Mouse (Mus musculus) common myeloid progenitor, adult 5-6 weeks (primary cell): ENCODE results near the gene Gm13090. TPM values are rescaled to one million over a fixed set of nuclear protein-coding genes. Genes with fewer than 3 reads are reported as not detected.
A peak's percentile ranks its signal among the peaks of the same experiment; 100 is the strongest.

ENCODE experiments used
- ATAC-seq: replicated peaks from 2 replicates; pipeline ENCODE4 v1.8.0; 2016; ENCODE audit warnings: low read depth, mild to moderate bottlenecking, moderate TSS enrichment, inconsistent platforms; ENCODE audit not compliant: poor library complexity, severe bottlenecking
- total RNA-seq: library from RNA; stranded (forward); fragments of 200-1000, 187-1606 nt; gene quantifications from 2 replicates; pipeline ENCODE4 v1.2.3, GENCODE M21; 2017

Gm13090 gene
- total RNA-seq, 1 experiment from 2014 or later, result not detected

DNA sequence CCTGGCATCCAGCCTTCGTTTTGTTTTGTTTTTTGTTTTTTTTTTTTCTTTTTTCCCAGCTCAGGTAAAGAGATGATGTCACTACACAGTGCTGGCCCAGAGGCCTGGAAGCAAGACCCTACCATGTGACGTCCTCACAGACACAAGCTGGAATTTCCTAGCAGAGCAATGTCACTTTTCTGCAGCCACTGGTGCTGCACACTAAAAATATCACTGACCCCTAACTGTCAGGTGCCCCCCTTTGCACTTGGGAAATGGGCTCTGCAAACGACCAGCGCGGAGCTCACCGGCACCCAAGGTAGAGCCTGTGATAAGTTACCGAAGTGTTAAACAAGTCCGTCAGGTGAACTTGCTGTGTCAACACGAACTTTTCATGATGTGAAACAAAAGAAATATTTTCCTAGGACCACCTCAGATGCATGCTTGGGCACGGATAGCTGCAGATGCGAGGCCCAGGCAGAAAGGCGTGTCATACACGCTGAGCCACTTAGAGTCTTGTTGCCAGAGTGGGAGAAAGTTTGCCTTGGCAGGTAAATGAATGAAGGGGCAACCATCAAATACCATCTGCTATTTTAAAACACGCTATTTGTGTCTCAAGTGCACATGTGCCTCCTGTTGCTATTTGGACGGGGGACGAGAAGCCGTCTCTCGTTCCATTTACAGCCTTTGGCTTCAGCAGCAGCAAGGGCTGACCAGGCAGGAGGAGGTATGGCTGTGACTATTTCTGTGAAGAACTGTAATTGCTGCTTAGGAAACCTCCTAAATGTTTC lies 7.1 kb downstream of the Gm13090 start:
- no peak for ATAC-seq

DNA sequence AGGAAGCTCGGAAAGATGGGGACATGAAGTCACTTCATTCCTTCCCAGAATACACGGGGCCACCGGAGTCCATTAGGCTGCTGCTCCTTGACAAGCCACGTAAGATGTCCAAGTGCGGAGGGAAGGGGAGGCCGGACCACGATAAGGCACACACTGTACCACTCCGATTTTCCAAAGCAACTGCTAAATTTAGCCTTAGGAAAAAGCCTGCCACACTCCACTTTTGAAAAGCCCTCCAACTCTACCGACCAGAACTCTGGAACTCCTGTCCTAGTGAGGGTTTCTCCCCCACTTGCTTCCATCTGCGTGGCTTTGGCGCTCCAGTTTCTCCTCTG lies 7.7 kb downstream of the Gm13090 start:
- no peak for ATAC-seq

DNA sequence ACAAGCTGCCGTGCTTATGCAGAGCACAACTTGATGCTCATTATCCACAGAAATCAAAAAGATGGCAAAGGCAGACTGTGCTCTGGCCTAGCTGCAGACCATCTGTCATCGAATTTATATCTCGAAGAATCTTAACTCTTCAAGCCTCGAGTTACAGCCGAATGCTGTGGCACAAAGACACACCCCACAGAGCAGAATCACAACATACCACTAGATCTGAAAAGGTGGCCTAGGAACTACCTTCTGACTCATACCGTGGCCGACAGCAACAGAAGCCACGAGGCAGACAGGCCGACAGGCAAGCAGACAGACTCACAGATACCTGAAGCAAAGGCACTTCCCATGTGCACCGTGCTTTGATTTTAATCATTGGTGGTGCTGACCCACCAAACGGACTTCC lies 14.3 kb downstream of the Gm13090 start:
- ATAC-seq, result no peak

DNA sequence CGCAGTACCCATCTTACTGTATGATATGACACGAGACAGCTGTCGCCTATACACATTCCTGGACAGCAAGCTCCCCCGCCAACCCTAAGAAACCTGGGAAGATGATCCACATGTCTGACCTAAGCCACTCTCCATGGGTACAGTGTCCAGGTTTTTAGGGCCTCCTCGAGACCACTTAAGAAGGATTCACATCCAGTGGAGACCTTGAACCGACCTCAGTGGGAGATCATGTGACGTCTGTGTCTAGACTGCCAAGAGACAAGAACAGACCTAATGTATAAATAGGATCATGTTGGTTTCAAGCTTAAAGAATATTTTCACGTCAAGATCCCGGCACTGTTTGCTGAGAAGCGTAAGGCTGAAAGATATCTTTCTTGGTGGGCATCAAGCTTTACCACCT lies 14.8 kb downstream of the Gm13090 start:
- ATAC-seq, result no peak

DNA sequence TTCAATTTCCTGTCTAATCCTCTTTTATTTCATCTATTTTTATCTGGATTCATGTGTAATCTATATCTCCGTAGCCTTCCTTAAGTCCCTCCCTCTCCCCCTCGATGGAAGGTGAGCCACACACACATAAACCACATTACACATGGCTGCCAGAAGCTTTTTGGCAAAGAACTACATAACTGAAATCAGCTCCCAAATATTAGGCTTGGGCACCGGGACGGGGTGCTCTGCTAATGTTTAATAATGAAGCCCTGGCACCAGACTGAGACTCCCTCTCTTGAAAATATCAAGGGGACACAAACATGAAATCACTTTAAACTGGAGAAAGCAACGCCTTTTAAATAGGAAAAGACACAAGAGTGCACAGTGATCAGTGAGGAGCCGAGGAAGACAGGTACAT lies 16.5 kb downstream of the Gm13090 start:
- no peak for ATAC-seq

DNA sequence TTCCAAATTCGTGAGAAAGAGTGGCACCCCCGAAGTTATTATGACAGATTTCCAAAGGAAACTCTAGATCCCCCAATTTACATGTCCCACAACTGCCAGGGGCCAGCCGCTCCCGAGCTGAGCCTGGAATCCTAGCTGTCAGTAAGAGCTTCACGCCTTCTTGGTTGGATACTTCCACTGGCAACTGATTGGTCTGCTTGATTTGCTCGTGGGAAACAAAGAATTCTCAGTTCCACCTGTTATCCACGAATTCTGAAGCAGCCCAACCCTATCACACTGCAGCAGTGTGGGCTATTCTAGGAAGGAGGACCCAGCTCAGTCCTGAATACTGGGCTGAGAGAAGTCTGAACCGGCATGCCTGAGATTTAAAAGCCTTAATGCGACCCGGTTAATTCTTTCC lies 17.1 kb downstream of the Gm13090 start:
- ATAC-seq, result no peak

GRCm38 (mm10) chr4:151107131-151108001 lies 18.0 kb downstream of the Gm13090 start:
- ATAC-seq, result no peak

DNA sequence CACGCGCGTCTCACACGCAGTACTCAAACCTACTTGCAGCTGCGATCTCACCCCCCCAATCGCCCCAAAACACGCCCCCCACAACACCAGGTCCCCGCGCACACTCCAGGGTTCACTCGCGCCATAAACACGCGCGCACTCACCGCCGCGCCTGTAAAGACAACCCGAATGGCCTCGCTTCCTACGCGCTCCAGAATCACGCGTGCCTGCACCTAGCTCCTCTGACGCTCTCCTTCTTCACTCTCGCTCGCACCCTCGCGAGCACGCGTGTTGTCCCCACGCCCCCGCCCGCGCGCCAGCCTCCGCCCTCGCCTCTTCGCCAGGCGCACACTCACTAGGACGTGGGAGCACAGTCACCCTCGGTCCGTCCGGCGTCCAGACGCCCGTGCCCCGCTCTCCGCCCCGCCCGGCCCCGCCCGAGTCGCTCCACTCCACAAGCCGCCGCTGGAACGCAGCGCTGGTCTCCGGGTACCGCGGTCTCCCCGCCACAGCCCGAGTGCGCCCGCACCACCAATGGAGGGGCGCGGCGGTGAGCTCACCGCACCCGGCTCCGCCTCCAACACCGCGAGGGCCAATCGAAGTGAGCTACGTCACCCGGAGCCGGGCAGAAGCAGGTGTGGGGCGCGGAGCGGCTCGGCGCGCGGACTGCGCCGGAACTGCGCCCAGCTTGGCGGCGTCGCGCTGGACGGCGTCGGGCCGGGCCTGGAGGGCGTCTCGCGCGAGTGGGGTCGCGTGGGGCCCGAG lies 18.8 kb downstream of the Gm13090 start:
- peak; percentile 98 for ATAC-seq

DNA sequence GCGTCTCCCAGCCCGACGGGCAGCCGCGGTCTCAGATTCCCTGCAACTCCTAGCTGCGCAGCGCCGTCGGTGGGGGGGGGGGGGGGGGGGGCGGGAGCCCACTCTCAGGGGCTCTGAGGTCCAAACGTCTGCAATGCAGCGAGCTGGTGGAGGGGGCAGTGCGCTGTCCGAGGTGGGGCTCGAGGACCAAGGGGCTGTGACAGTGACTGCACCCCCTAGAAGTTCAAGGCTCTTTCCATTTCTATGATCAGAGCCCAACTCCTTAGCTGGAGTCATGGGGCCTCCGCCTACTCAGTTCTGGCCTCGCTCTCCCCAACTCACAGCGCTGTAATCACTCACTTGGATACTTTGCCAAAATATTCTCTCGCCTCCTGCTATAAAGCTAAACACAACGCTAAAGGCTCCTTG lies 19.5 kb downstream of the Gm13090 start:
- no peak for ATAC-seq

DNA sequence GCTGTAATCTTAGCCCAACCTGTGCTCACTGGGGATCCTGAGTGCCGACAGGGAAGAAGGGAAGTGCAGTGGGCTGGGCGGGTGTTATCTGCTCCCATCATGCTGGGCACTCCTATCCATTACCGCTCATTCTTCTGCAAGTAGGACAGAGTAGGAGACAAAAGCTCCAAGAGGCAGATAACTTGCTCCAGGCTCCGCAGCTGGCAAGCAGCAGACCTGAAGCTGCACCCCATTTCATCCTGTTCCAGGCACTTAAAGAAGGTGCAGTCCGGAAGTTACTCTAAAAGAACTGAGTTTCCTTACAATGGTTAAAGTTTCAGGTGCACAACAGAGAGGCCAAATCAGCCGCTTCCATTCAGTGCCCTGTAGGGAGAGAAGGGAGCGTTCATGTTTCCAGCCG lies 21.9 kb downstream of the Gm13090 start:
- no peak for ATAC-seq

GRCm38 (mm10) chr4:151114574-151114973 lies 25.2 kb downstream of the Gm13090 start:
- no peak for ATAC-seq

GRCm38 (mm10) chr4:151118883-151119282 lies 29.5 kb downstream of the Gm13090 start:
- no peak for ATAC-seq

DNA sequence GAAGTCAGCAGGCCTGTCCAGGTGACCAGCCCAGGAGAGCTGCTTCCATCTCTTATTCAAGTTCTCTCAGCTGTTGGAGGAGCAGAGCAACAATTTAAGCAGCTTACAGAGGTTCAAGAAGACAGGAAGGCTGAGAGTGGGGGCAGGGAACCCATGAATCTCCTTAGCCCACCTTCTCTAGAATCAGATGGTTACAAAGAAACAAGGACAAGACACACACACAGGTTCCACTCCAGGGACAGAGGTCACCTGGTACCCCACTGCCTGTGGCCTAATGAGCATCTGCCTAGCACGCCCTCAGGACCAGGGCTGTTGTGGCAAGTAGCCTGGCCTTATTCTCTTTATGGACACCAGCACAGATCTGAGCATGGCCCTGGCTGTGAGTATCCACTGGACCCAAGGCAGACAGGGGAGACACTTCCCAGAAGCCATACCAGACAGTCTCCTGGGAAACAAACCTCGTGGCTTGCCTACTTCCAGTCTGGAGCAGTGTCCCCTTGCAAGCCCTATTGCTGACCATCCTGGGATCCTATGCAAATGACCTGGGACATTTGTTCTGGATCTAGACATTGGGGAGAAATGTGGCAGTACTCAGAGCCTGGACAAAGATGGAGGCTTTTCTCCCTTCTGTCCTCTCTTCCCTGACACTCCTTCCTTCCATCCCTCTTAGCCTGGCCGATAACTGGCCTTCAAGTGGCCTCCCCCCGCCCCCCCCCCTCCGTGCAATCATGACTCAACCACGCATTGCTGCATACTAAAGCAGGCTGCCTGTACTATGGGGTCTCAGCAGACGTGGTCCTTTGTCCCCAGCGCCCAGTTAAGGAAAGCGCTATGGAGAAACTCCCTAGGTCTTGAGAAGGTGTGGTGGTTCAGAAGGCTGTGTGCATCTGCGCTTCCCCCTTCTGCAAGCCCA lies 38.5 kb downstream of the Gm13090 start:
- no peak for ATAC-seq

GRCm38 (mm10) chr4:151128641-151129541 lies 39.5 kb downstream of the Gm13090 start:
- 0 out of 2 replicates have a peak, but pooled peaks have one; percentile 20 for ATAC-seq

- no peak for ATAC-seq
Observed at GRCm38 (mm10) chr4:151129725-151130557, 40.6 kb downstream of the Gm13090 start.

GRCm38 (mm10) chr4:151130756-151131490 lies 41.6 kb downstream of the Gm13090 start:
- no peak for ATAC-seq

DNA sequence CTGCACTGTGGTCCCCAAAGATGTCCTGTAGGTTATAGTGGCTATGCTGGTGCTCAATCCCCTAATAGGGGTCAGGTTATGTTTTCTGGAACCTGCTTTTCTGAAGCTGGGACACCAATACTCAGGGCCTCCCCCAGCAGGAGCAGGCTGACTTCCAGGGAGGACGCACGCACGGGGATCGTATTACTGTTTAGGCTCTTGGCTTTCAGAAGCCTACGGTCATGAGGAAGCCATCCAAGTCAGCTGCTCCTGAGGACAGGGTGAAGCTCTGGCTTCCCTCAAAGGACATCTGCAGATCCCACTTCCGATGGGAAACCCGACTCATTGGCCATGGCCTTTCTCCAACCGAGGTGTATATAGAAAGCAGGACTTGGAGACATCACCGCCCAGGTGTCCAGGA lies 43.1 kb downstream of the Gm13090 start:
- no peak for ATAC-seq
